Mouse (Mus musculus) limb, embryonic 12.5 days (tissue): ENCODE data around the gene Trpv4. TPM values are rescaled to one million over a fixed set of nuclear protein-coding genes. Genes with fewer than 3 reads are reported as not detected.

ENCODE experiments used
- ATAC-seq: fragments of 200-750 bp; cut with Nextera tagmentation; 2 replicates; pipeline ENCODE4 v1.8.0; 2017; ENCODE audit warnings: low read depth, moderate TSS enrichment; ENCODE audit not compliant: insufficient number of reproducible peaks, insufficient read depth, low FRiP score, low TSS enrichment
- H3K27ac ChIP-seq: fragments of 300-500 bp; sonication (generic); 2 replicates; pipeline ENCODE4 v1.5.1; 2016; ENCODE audit warnings: mild to moderate bottlenecking, moderate library complexity
- H3K27me3 ChIP-seq: fragments of 300-500 bp; sonication (generic); 2 replicates; pipeline ENCODE4 v1.6.1; 2016; ENCODE audit warnings: mild to moderate bottlenecking, moderate library complexity
- H3K36me3 ChIP-seq: fragments of 300-500 bp; sonication (generic); 2 replicates; pipeline ENCODE4 v1.6.1; 2016; ENCODE audit warnings: mild to moderate bottlenecking, moderate library complexity
- H3K4me1 ChIP-seq: fragments of 300-500 bp; sonication (generic); replicated peaks from 2 replicates; pipeline ENCODE4 v1.6.1; 2016
- H3K4me2 ChIP-seq: fragments of 300-500 bp; sonication (generic); 2 replicates; pipeline ENCODE4 v1.6.1; 2016; ENCODE audit warnings: mild to moderate bottlenecking, moderate library complexity
- H3K4me3 ChIP-seq: fragments of 300-500 bp; sonication (generic); replicated peaks from 2 replicates; pipeline ENCODE4 v1.5.1; 2016; ENCODE audit warnings: mild to moderate bottlenecking
- H3K9ac ChIP-seq: fragments of 300-500 bp; sonication (generic); replicated peaks from 2 replicates; pipeline ENCODE4 v1.6.1; 2016; ENCODE audit warnings: mild to moderate bottlenecking, moderate library complexity
- H3K9me3 ChIP-seq: fragments of 300-500 bp; sonication (generic); 2 replicates; pipeline ENCODE4 v1.6.1; 2016; ENCODE audit warnings: mild to moderate bottlenecking, moderate library complexity
- whole genome bisulfite sequencing: fragments of 180-500 bp; shearing (Covaris S2); methylation state at CpG from one replicate; pipeline ENCODE4 v1.1.7; 2016; 5-methylcytosine and 5-hydroxymethylcytosine counted together
- polyA plus RNA-seq: library from polyadenylated mRNA; unstranded; fragments of >200 nt; fragmentation: Nextera tagmentation; extraction: Ambion mirVana; gene quantifications from 2 replicates; pipeline ENCODE4 v1.2.1, GENCODE M21; 2016

The Trpv4 gene
- polyA plus RNA-seq, result 2.5 and 3.4 TPM in 2 replicates

GRCm38 (mm10) chr5:114658255-114658654, at the start of gene Trpv4:
Trpv4 (minus strand) TSS chr5:114658421.
- Histone ChIP-seq H3K27ac (no peak within 1 kb of the TSS), H3K4me2 (peak within 1 kb of the TSS; percentile 94), H3K4me1 (peaks cover 15% of the 10 kb centered on the region), H3K9ac (peak within 1 kb of the TSS; percentile 59), H3K36me3 (no peaks in the 10 kb centered on the region), H3K4me3 (peak within 1 kb of the TSS; percentile 57), H3K27me3 (peaks cover 62% of the 10 kb centered on the region), H3K9me3 (no peaks in the 10 kb centered on the region)
- under 1% methylated on average over 44 of the region's 47 CpGs for WGBS
- 0 out of 2 replicates have a peak, but pooled peaks have one; percentile 13 for ATAC-seq

- no peaks in the 10 kb centered on the region for H3K27me3 ChIP-seq
- peak within 1 kb of the TSS; percentile 64 for H3K4me2 ChIP-seq
- H3K9ac ChIP-seq, result peak within 1 kb of the TSS; percentile 73
- H3K9me3 ChIP-seq, result no peaks in the 10 kb centered on the region
- H3K4me3 ChIP-seq, result peak within 1 kb of the TSS; percentile 89
- H3K27ac ChIP-seq, result peak within 1 kb of the TSS; percentile 25; the same call in 1 of the 2 replicates
- H3K4me1 ChIP-seq, result peaks cover 6% of the 10 kb centered on the region
- H3K36me3 ChIP-seq, result peaks cover 34% of the 10 kb centered on the region
- 2% methylated on average over 49 of the region's 49 CpGs for WGBS
- peak; percentile 64; the same call in 1 of the 2 replicates for ATAC-seq
These were observed 49.2 kb upstream of the Trpv4 start, which contains the start of gene Tchp for GRCm38 (mm10) chr5:114707265-114708068. Tchp (plus strand) TSS chr5:114707760.

GRCm38 (mm10) chr5:114702403-114703392, 44.5 kb upstream of the Trpv4 start:
- ATAC-seq, result no peak
- no peak overlapping the region for H3K4me3 ChIP-seq
- H3K27ac ChIP-seq, result no peak overlapping the region
- H3K9ac ChIP-seq, result no peak overlapping the region
- H3K4me2 ChIP-seq, result no peak overlapping the region
- no peaks in the 10 kb centered on the region for H3K9me3 ChIP-seq
- 64% methylated on average over 14 of the region's 14 CpGs for WGBS
- no peaks in the 10 kb centered on the region for H3K36me3 ChIP-seq
- H3K4me1 ChIP-seq, result no peaks in the 10 kb centered on the region
- no peaks in the 10 kb centered on the region for H3K27me3 ChIP-seq

- ATAC-seq, result no peak
- 60% methylated on average over 7 of the region's 7 CpGs for WGBS
These were observed 40.8 kb upstream of the Trpv4 start for GRCm38 (mm10) chr5:114699015-114699414.

GRCm38 (mm10) chr5:114698044-114698746, 40.0 kb upstream of the Trpv4 start:
- Histone ChIP-seq H3K27me3 (no peaks in the 10 kb centered on the region), H3K9me3 (no peaks in the 10 kb centered on the region), H3K27ac (no peak overlapping the region), H3K4me1 (no peaks in the 10 kb centered on the region), H3K4me2 (no peak overlapping the region), H3K4me3 (no peak overlapping the region), H3K36me3 (no peaks in the 10 kb centered on the region), H3K9ac (no peak overlapping the region)
- ATAC-seq, result no peak
- 87% methylated on average over 19 of the region's 19 CpGs for WGBS

More at GRCm38 (mm10) chr5:114699015-114699414, 40.8 kb upstream of the Trpv4 start:
- no peak overlapping the region for H3K27ac ChIP-seq
- H3K9ac ChIP-seq, result no peak overlapping the region
- no peaks in the 10 kb centered on the region for H3K9me3 ChIP-seq
- no peak overlapping the region for H3K4me2 ChIP-seq
- H3K27me3 ChIP-seq, result no peaks in the 10 kb centered on the region
- no peaks in the 10 kb centered on the region for H3K36me3 ChIP-seq
- H3K4me1 ChIP-seq, result no peaks in the 10 kb centered on the region
- no peak overlapping the region for H3K4me3 ChIP-seq

DNA sequence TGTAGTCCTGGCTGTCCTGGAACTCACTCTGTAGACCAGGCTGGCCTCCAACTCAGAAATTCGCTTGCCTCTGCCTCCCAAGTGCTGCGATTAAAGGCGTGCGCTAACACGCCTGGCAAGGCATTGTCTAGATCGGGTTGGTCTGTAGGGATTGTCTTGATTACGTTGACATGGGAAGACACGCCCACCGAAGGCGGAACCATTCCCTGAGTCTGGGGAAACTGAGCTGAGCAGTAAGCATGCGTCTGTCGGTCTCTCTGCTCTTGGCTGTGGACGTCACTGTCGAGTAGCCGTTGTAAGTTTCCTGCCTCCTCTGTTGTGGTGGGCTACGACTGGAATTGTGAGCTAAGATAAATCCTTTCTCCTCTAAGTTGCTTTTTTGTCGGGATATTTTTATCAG, 38.7 kb upstream of the Trpv4 start:
- peaks cover 2% of the 10 kb centered on the region; the same call in 1 of the 2 replicates for H3K27me3 ChIP-seq
- H3K4me2 ChIP-seq, result no peak overlapping the region
- no peaks in the 10 kb centered on the region for H3K36me3 ChIP-seq
- no peak overlapping the region for H3K27ac ChIP-seq
- no peaks in the 10 kb centered on the region for H3K4me1 ChIP-seq
- H3K9ac ChIP-seq, result no peak overlapping the region
- no peak for ATAC-seq
- WGBS, result 81% methylated on average over 17 of the region's 17 CpGs
- H3K9me3 ChIP-seq, result no peaks in the 10 kb centered on the region
- no peak overlapping the region for H3K4me3 ChIP-seq

- ATAC-seq, result no peak
- 68% methylated on average over 5 of the region's 5 CpGs for WGBS
- H3K27me3 ChIP-seq, result peaks cover 5% of the 10 kb centered on the region; the same call in 1 of the 2 replicates
- no peak overlapping the region for H3K4me3 ChIP-seq
- no peak overlapping the region for H3K9ac ChIP-seq
- H3K9me3 ChIP-seq, result no peaks in the 10 kb centered on the region
- H3K36me3 ChIP-seq, result no peaks in the 10 kb centered on the region
- H3K4me2 ChIP-seq, result no peak overlapping the region
- H3K4me1 ChIP-seq, result peaks cover 4% of the 10 kb centered on the region; the same call in 1 of the 2 replicates
- H3K27ac ChIP-seq, result no peak overlapping the region
These were observed 37.6 kb upstream of the Trpv4 start for GRCm38 (mm10) chr5:114695775-114696174.

DNA sequence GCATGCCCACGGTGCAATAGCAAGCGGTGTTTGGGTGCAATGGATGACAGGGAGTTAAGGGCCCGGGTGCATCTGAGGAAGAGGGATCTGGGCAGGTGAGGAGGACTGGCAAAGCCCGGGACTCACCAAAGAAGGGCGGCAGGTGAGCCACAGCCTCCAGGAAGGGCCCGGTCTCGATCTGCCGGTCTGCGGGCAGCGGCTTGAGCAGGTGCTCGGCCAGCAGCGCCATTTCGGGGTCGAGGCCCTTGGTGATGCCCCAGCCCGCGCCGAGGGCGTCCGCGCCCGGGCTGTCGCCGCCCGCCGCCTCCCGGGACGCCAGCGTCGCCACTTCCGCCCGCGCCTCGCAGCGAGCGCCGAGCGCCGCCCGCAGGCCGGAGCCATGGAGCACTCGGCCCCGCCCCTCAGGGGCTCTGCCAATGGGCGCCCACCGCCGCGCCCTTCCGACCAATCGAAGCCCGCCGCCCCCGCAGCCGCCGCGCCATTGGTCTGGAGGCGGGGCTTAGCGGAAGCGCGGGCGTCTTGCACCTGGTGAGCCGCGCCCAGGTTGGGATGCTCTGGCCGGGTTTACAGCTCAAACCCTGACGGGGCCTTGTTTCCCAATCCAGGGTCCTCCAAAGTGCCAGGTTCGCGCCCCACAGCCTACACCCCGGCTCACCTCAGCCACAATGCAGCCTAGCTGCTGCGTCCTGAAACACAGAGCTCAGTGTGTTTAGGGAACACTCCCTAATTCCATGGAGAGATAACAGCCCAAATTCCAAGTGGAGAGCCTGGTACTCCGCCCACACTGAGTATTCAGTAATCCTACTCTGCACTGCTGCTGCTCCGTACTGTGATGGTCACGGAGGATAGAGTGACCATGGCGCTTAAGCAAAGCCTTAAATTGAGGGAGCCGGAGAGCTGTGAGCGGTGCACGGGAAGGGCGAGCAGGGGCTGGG, 32.7 kb upstream of the Trpv4 start, which contains the start of gene Gltp:
Gene Gltp (minus strand): TSS at position 352 of the 935 bp plus-strand sequence.
- H3K36me3 ChIP-seq, result no peaks in the 10 kb centered on the region
- H3K27me3 ChIP-seq, result peaks cover 5% of the 10 kb centered on the region; the same call in 1 of the 2 replicates
- peak within 1 kb of the TSS; percentile 25; the same call in 1 of the 2 replicates for H3K27ac ChIP-seq

DNA sequence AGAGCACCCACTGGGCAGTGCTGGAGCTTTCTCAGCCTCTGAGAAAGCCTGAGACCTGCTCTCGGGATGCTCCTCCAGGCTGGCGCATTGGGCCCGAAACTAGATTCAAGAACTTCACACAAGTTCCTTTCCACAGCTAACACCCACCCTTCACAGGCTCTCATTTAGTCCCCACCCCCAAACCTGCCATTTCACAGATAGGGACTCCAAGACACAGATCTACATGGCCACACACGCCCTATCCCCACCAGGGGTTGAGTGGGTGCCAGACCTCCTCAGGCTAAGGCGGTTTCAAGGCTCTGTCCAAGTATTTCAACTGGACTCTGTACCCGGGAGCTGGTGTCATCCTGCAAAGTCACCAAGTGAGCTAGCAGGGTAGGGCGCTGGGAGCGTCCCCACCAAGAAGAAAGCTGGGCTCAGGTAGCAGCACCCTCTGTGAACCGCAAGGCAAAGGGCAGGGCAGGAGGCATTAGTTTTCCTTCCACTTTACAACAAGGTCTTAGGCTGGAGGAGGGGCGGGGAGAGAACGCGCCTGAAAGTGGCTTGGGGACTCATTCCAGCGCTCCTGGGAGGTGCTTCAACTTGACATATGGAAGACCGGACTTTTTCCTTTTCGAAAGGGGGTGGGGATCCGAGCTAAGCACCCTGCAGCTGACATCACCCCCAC, 31.6 kb upstream of the Trpv4 start:
- peaks cover 18% of the 10 kb centered on the region for H3K4me1 ChIP-seq
- H3K4me3 ChIP-seq, result peak overlapping the region; percentile 78
- no peak for ATAC-seq
- peak overlapping the region; percentile 81 for H3K9ac ChIP-seq
- WGBS, result 17% methylated on average over 16 of the region's 16 CpGs
- peaks cover 5% of the 10 kb centered on the region; the same call in 1 of the 2 replicates for H3K27me3 ChIP-seq
- no peaks in the 10 kb centered on the region for H3K9me3 ChIP-seq
- H3K4me2 ChIP-seq, result peak overlapping the region; percentile 89
- peak overlapping the region; percentile 25; the same call in 1 of the 2 replicates for H3K27ac ChIP-seq
- no peaks in the 10 kb centered on the region for H3K36me3 ChIP-seq

More for the DNA sequence above, 32.7 kb upstream of the Trpv4 start, which contains the start of gene Gltp:
- H3K9ac ChIP-seq, result peak within 1 kb of the TSS; percentile 81
- peak within 1 kb of the TSS; percentile 89 for H3K4me2 ChIP-seq
- 5% methylated on average over 75 of the region's 75 CpGs for WGBS
- H3K4me1 ChIP-seq, result peaks cover 18% of the 10 kb centered on the region
- ATAC-seq, result peak; percentile 93
- no peaks in the 10 kb centered on the region for H3K9me3 ChIP-seq
- H3K4me3 ChIP-seq, result peak within 1 kb of the TSS; percentile 78
